Comparison of ENCODE assay signal across 9 mouse cellular contexts in the genomic region with DNA sequence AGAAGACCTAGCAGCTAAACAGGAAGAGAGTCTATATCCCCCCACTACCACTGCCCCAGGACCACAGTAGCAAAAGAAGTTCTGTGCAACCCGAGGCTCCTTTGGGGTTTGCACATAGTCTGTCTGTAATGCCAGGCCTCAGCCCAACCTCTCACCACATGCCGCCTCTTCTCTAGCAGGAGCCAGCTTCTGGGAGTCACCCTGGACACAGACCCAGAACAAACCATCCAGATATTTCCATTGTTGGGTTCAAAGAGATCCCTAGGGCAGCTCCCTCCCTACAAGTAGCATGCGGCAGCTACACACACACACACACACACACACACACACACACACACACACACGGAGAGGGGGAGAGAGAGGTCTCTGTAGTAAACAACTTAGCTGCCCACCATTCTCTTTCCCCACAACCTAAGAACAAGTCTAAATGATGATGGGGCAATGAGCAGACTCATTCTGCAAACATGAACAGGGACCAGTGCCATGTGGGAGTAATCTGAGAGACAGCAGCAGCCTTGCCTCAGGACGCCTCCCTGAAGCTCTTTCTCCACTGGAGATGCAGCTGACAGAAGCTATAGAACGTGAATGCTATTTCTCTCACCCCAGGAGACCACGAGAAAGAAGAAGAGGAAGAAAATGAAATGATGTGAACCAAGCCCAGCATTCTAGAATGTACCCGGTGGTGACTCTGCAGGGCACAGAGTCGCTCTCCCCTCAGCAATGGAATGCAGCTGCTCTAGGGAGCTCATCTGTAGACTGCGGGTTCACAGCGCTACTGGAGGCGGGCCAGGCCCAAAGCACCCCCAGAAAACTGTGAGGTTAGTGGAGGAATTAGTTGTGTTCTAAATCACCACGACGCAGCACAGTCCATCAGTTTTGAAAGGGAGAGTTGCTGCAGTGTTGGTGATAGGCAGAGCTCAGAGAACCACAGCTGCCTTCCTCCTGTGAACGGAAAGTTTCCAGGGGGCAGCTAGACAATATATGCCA. TPM values are rescaled to one million over a fixed set of nuclear protein-coding genes. Genes with fewer than 3 reads are reported as not detected.
DNase-seq lines count a peak whose midpoint lies in the region; TF ChIP-seq lines count a peak whose summit lies in the region.
"Had no signal": no experiment of that assay in that cellular context is flagged by ENCODE, and none has a peak within 500 bp of the region (broad histone marks: within the 10 kb centered on the region; RNA-seq: fewer than 3 reads in every experiment).

No protein-coding gene starts in this region.

- DNase-seq in heart, adult 11 months = peak; percentile 94
- no peak for DNase-seq in heart, postnatal 25 days (ENCODE audit: low spot score)
- DNase-seq in testis, postnatal 14 days (ENCODE audit: low spot score) = no peak
- DNase-seq in limb, embryonic 10.5 days (ENCODE audit: low spot score) = no peak
- peak; percentile 42 for DNase-seq in testis, postnatal 10 days (ENCODE audit: low spot score)
- no peak for DNase-seq in adrenal gland, postnatal 10 days
- no peak for DNase-seq in liver

- no peak for TF ChIP-seq POLR2A in testis, adult 2 months (IDR thresholded peaks at IDR 0.05; ENCODE audit: control insufficient read depth, low read depth, low read length)

- WGBS in limb, embryonic 10.5 days = 64% methylated on average over 15 of the region's 15 CpGs

- no peak overlapping the region for H3K4me3 ChIP-seq in testis, adult 2 months (ENCODE audit: control insufficient read depth, low read depth, low read length)
- no peak overlapping the region for H3K4me3 ChIP-seq in limb, embryonic 10.5 days
- H3K4me3 ChIP-seq: layer of hippocampus, adult 2 months had no signal

- no peaks in the 10 kb centered on the region for H3K9me3 ChIP-seq in limb, embryonic 10.5 days (replicated peaks)

- H3K4me1 ChIP-seq in testis, adult 2 months (ENCODE audit: control insufficient read depth, insufficient read depth, low read length) = peaks cover 5% of the 10 kb centered on the region
- peaks cover 22% of the 10 kb centered on the region for H3K4me1 ChIP-seq in limb, embryonic 10.5 days

- H3K27me3 ChIP-seq in testis, adult 2 months (ENCODE audit: control insufficient read depth, insufficient read depth, low read length) = no peaks in the 10 kb centered on the region
- H3K27me3 ChIP-seq in limb, embryonic 10.5 days (ENCODE audit: low read depth, poor library complexity, severe bottlenecking) = no peaks in the 10 kb centered on the region

- peak overlapping the region; percentile 40 for H3K27ac ChIP-seq in testis, adult 2 months (ENCODE audit: control insufficient read depth, insufficient read depth, low read depth, low read length)
- H3K27ac ChIP-seq in limb, embryonic 10.5 days = peak overlapping the region; percentile 3; the same call in 1 of the 2 replicates
- H3K27ac ChIP-seq: layer of hippocampus, adult 2 months had no signal

- no peaks in the 10 kb centered on the region for H3K36me3 ChIP-seq in testis, adult 2 months (ENCODE audit: control insufficient read depth, insufficient read depth, low read length)
- no peaks in the 10 kb centered on the region for H3K36me3 ChIP-seq in limb, embryonic 10.5 days

- intact Hi-C loops in heart, postnatal 25 days (cut with DNase I) = no loop called here

- TF ChIP-seq CTCF in testis, adult 2 months (IDR thresholded peaks at IDR 0.05; ENCODE audit: control insufficient read depth, insufficient read depth, insufficient replicate concordance, low read depth, low read length) = no peak

RNA-seq across cellular contexts. Expression of gene Olfml3, which starts 20.7 kb away (rescaled TPM):
- 1 to 10 TPM; 5.4 to 5.7 TPM for total RNA-seq in heart, postnatal 25 days (2021)
- 4.1 and 4.5 TPM in 2 replicates for polyA plus RNA-seq in testis, adult 2 months (2012; rRNA removed)
- 10.4 and 18.0 TPM in 2 replicates for polyA plus RNA-seq in limb, embryonic 10.5 days (2016; fragmentation: Nextera tagmentation; extraction: Ambion mirVana)
- total RNA-seq in adrenal gland, postnatal 10 days (2021) = 10 to 100 TPM; 15.9 to 17.5 TPM

RNA-seq across cellular contexts. Expression of gene Gm10964, which starts 22.1 kb away (rescaled TPM):
- not detected for total RNA-seq in heart, postnatal 25 days (2021)
- polyA plus RNA-seq in testis, adult 2 months (2012; rRNA removed) = not detected in 2 replicates
- polyA plus RNA-seq in limb, embryonic 10.5 days (2016; fragmentation: Nextera tagmentation; extraction: Ambion mirVana) = not detected in 2 replicates
- total RNA-seq in adrenal gland, postnatal 10 days (2021) = not detected
- total RNA-seq: layer of hippocampus, adult 2 months had no signal

Comparison
In these comparisons a context has a peak if more than half of its experiments do, and no peak if none do; other contexts are left out.
1. DNase-seq: peak in heart, adult 11 months (single experiment) and testis, postnatal 10 days (single experiment); none in heart, postnatal 25 days (single experiment), testis, postnatal 14 days (single experiment), limb, embryonic 10.5 days (single experiment), adrenal gland, postnatal 10 days (single experiment) and liver (single experiment).